Mouse (Mus musculus) left cerebral cortex, adult 2 months (tissue): ENCODE results near the gene Gm7954. TPM values are rescaled to one million over a fixed set of nuclear protein-coding genes. Genes with fewer than 3 reads are reported as not detected.
"Not testable (repeated sequence)": the region's sequence is repeated elsewhere in the genome, so short reads cannot be mapped to it uniquely, and the experiment has no call there.

ENCODE experiments used
- DNase-seq, 2 experiments: peaks; one replicate each; pipeline ENCODE4 v3.0.0; 2021 to 2022; ENCODE audit warnings: low spot score in 2 of 2, mixed read lengths in 1 of 2; ENCODE audit errors: extremely low spot score in 1 of 2
- H3K27ac ChIP-seq: fragments of 200-600 bp; 2 replicates; pipeline ENCODE4 v1.8.1; 2022
- H3K4me3 ChIP-seq: fragments of 200-600 bp; 2 replicates; pipeline ENCODE4 v1.8.1; 2022
- CTCF ChIP-seq: fragments of 200-600 bp; IDR thresholded peaks from 2 replicates; pipeline ENCODE4 v1.8.1; 2022; ENCODE audit warnings: antibody characterized with exemption, mild to moderate bottlenecking, moderate library complexity
- intact Hi-C: fragments of 180-260 bp; cut with DNase I; formaldehyde crosslinking; loops from one replicate; pipeline ENCODE4 v1.15.1; 2025
- long read RNA-seq, 2 experiments: library from polyadenylated mRNA; stranded (forward); transcript quantifications; one replicate each; pipeline ENCODE4 v2.0.0; 2021; ENCODE audit warnings: borderline mapping rate in 2 of 2
- total RNA-seq, 2 experiments: library from RNA; stranded (reverse); gene quantifications; 2 replicates each; pipeline ENCODE4 v1.2.3; 2021

Gm7954 gene
- total RNA-seq = not detected
- long read RNA-seq, experiment 1 = 0 reads
- long read RNA-seq, experiment 2 = 0 reads

DNA sequence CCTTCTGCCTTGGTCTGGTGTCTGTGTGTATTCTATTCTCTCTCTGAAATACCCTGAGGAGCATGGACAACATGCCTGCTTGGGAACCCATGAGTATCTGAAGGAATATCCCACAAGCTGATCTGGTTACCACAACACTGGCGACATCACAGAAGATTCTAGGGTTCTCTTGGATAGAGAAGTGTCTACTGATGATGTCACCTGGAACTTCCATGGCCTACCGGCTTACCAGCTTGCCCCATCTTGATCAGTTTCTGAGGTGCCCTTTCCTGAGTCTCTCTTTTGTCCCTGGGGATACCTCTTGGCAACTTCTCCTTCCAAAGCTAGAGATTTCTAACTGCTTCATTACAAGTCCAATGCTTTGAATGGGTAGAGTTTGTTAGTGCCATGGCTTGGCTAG lies at the start of gene Gm7954:
Gm7954 (minus strand) TSS at position 101 of the 400 bp plus-strand sequence.
- H3K4me3 ChIP-seq, H3K27ac ChIP-seq, intact Hi-C loops, DNase-seq: not testable (repeated sequence)

- DNase-seq, H3K4me3 ChIP-seq, intact Hi-C loops, H3K27ac ChIP-seq: not testable (repeated sequence)
Observed at GRCm38 (mm10) chr14:41489385-41489784, 36.1 kb upstream of the Gm7954 start, which contains the start of gene Gm3486. Gene Gm3486 (minus strand): TSS chr14:41489485.

DNA sequence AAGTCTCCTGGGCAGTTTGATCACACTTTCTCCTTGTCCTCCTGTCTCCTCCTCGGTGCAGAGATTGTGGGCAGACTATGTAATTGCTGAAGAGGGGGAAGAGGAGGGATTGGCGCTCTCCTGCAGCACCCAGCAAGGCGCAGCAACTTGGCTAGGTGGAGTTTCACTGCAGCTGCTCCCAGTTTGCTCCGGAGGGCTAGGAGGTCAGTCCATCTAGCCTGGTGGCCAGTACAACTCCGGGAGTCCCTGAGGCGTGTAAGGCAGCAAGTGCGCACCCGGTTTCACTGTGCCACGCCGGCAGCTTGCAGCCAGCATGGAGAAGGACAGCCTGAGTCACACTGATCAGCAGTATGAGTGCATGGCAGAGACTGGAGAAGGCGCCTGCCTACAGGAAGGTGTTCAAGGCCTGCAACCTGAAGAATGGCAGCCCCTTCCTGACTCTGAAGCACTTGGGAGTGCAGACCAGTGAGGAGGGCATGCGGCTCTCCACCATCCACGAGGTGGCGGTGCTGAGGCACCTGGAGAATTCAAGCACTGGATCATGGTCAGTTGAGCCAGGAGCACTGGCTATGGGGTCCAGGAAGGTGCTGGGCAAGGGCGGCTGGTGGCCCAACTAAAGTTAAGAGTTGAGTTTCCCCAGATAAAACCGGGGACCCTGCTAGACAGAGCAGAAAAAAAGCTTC lies 27.8 kb downstream of the Gm7954 start:
- TF ChIP-seq CTCF = peak; percentile 15
- peak; percentile 10 to 37 for DNase-seq
- intact Hi-C loops, H3K4me3 ChIP-seq, H3K27ac ChIP-seq: not testable (repeated sequence)

DNA sequence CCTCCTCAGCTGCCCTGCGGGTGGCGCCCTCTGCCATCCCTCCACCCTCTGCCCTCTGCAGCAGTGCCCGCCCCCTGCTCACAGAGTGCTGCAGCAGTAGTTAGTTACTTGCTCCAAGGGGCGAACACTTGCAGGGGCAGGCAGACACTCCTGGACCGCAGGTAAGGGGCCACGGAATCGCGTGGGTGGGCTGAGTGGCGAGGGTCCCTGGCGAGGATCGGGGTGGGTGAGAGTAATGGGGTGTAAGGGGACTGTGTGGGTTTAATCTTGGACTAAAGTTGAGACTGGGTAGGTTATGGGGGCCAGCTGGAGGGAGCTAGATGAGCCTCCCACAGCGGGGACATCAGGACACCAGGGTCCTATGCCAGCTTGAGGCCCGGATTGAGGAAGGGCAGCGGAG lies 28.6 kb downstream of the Gm7954 start:
- DNase-seq = peak in 1 of 2 experiments; percentile 2
- H3K4me3 ChIP-seq, intact Hi-C loops, H3K27ac ChIP-seq: not testable (repeated sequence)

GRCm38 (mm10) chr14:41408181-41408580 lies 45.1 kb downstream of the Gm7954 start, which contains the start of gene Gm6482:
Gene Gm6482 (minus strand): TSS chr14:41408281.
- H3K4me3 ChIP-seq, intact Hi-C loops, DNase-seq, H3K27ac ChIP-seq: not testable (repeated sequence)

Other genes with a start within 250 kb of the Gm7954 start
- under 1 TPM; 0.49 to 0.72 TPM for gene Gm2832, start 174.7 kb downstream of the Gm7954 start, total RNA-seq
- gene Gm5798, start 104.9 kb downstream of the Gm7954 start, total RNA-seq = not detected
- not detected for gene Gm7945, start 67.1 kb downstream of the Gm7954 start, total RNA-seq
- gene Gm6482, start 45.2 kb downstream of the Gm7954 start, total RNA-seq = not detected
- gene Gm3486, start 36.0 kb upstream of the Gm7954 start, total RNA-seq = not detected
- gene Gm7970, start 102.1 kb upstream of the Gm7954 start, total RNA-seq = not detected
- gene 1700049E17Rik2, start 119.7 kb upstream of the Gm7954 start, total RNA-seq = under 1 TPM; 0.41 to 0.84 TPM
- not detected for gene Gm3072, start 171.1 kb upstream of the Gm7954 start, total RNA-seq
- gene Gm3676, start 193.0 kb upstream of the Gm7954 start, total RNA-seq = not detected
- gene Gm8068, start 248.4 kb upstream of the Gm7954 start, total RNA-seq = not detected